Mouse (Mus musculus) A20 (cell line): ENCODE measurements around the gene Tmem117.

Experiments
- DNase-seq: peaks from one replicate; pipeline ENCODE4 v3.0.0-alpha.2; 2011; ENCODE audit warnings: low read depth, low spot score

Gene Tmem117

GRCm38 (mm10) chr15:94770832-94771578 lies 142.0 kb downstream of the Tmem117 start:
- DNase-seq: no peak

GRCm38 (mm10) chr15:94771691-94772090 lies 142.7 kb downstream of the Tmem117 start:
- DNase-seq: no peak

GRCm38 (mm10) chr15:94776119-94777069 lies 147.4 kb downstream of the Tmem117 start:
- DNase-seq: no peak

DNA sequence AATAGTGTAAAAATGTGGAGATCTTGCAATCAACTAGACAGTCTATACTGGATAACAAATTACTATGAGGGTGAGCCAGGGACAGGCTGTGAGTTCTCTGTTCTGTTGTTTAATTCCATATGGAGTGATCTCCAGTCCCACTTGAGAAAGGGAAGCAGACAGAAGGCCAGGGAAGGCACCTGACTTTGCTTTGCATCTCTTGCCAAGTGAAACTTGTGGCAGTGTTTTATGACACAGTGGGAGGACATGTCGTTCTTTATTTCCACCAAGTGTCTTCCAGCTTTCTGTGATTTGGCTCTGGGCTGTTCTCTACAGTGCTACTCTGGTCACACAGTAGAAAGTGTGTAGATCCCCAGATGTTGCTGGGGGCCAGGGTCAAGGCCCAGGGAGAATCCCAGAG lies 152.5 kb downstream of the Tmem117 start:
- DNase-seq: no peak

- DNase-seq: no peak
Observed at GRCm38 (mm10) chr15:94793455-94793854, 164.4 kb downstream of the Tmem117 start.

DNA sequence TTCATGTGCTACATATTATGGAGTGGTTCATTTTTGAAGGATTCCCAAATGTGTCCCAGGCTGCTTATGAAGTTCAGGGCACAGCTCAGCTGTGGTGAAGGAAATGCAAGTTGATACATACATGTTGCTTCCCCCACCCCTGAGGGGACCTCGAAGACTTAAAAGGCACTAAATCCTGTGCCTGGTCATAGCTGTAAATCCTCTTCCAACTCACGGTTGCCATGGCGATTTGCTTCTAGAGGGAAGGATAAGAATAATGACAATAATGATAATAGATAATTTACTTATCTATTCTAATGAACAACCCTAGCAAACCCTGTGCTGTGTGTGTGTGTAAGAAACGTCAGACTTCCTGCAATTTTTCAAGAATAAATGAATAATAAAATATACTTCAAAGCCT lies 166.5 kb downstream of the Tmem117 start:
- no peak for DNase-seq

DNA sequence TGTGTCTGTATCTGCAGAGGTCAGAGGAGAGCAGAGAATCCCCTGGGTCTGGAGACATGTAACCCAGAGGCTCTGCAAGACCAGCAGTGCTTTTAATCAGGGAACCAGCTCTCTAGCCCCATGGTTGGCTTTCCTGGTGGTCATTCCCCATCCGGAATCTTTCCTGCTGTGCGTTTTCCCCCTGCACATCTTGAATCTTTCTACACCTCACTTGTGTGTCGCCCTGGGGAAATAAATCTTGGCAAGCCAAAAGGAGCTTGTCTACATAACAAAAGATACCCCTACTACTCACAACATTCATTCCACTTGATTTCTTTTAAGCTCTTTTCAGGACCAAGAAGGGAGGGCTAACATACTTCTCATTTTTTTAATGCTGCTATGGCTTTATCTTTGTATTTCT lies 169.2 kb downstream of the Tmem117 start:
- no peak for DNase-seq

DNA sequence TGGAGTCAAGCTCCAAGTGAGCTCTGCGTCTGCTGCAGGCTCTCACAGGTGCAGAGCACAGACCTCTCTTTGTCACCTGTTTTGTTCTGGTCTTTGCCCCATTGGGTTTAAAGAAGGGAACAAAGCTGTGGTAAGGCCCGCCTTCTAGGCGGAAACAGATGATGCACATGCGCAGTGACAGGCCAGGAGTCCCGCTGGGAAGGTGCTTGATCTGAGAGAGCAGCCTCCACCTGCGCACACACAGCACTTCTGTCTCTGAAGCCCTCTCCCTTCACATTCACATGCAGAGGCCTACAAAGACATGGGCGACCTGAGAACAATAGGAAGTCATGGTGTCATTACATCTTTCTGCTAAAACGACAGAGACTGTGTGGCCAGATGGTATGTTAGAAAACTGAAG lies 172.4 kb downstream of the Tmem117 start:
- DNase-seq: no peak

GRCm38 (mm10) chr15:94802820-94803219 lies 173.8 kb downstream of the Tmem117 start:
- no peak for DNase-seq

GRCm38 (mm10) chr15:94803624-94804342 lies 174.8 kb downstream of the Tmem117 start:
- no peak for DNase-seq

DNA sequence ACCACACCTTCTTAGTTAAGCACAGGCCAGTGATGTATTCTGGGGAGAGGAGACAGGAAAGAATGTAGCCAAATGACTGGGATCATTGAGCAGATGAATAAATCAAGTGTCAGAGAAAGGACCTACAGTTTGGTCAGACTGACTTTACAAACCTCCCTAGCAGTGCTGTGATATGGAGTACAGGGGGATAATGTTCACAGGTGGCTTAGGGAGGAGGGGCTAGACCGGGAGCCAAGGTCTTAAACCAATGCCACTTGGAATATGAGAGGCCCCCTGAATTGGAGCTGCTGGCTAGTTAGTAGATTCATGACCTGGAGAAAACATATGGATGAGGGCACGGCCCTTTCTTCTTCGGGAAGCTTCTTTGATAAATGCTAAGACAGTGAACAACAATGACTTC lies 177.0 kb downstream of the Tmem117 start:
- DNase-seq: no peak

DNA sequence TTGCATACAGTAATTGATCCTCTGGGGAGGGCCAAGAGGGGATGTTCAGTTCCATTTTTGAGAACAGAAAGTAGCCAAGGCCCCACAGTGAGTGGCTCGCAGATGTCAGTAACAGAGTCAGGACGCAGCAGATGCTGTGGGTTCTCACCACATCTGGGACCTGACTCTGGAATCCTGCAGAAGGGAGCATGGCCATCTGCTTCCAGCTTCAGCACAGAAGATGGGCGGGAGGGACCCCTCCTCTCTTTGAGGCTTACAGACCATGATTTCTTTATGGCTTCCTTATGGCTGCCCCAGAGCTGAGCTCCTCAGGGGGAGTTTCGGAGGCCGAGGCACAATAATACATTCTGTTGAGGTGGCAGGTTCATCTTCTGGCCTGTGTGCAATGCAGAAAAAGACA lies 182.5 kb downstream of the Tmem117 start:
- DNase-seq: no peak

- no peak for DNase-seq
Observed at GRCm38 (mm10) chr15:94814213-94815100, 185.4 kb downstream of the Tmem117 start.

- no peak for DNase-seq
Observed at GRCm38 (mm10) chr15:94835634-94836033, 206.6 kb downstream of the Tmem117 start.

- no peak for DNase-seq
Observed at GRCm38 (mm10) chr15:94838646-94839045, 209.6 kb downstream of the Tmem117 start.

- no peak for DNase-seq
Observed at GRCm38 (mm10) chr15:94847501-94847900, 218.5 kb downstream of the Tmem117 start.

- DNase-seq: no peak
Observed at GRCm38 (mm10) chr15:94859641-94860040, 230.6 kb downstream of the Tmem117 start.

GRCm38 (mm10) chr15:94861173-94861572 lies 232.1 kb downstream of the Tmem117 start:
- no peak for DNase-seq

DNA sequence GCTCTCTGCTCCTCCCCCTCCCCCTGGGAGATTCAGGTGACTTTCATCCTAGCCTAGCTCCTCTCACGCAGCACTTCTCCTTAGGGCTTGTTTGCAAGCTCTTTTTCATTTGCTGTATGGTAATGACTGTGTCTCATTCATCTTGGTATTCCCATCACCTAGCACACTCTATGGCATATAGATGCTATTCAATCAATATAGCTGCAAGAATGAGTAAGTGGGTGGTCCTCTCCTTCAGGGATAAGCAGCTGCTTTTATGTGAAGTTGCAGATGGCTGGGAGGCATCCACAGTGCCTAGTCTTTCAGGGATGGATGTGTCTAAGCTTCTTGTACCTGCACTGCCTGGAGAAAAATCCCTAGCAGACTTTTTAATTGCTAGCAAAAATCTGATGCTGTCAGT lies 235.1 kb downstream of the Tmem117 start:
- DNase-seq: no peak

DNA sequence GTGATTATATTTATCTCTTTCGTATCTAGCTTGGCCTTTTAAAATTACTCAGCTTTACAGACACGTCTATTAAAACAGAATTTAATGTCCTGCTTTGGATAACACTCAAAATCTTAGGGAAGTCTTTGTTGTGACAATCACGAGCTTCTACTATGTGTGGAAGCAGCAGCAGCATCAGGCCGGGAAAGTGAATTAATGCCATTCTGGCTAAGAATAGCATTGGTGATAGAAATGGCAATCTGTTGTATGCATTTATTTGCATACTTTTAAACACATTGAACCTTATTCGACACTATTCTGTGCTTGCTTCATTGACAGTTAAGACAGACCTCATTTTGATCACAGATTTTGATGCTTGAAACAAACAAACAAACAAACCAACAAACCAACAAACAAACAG lies 239.3 kb downstream of the Tmem117 start:
- DNase-seq: no peak

- no peak for DNase-seq
Observed at GRCm38 (mm10) chr15:94885026-94885425, 256.0 kb downstream of the Tmem117 start.
